Mouse (Mus musculus): Measurements from ENCODE around the gene Myo15b.

Myo15b gene

GRCm38 (mm10) chr11:115904231-115904955 is 46.2 kb downstream of the Myo15b start:
- DNase-seq: no peak

- DNase-seq: no peak
Observed at GRCm38 (mm10) chr11:115904956-115905790, 47.0 kb downstream of the Myo15b start.

- DNase-seq: no peak
Observed at GRCm38 (mm10) chr11:115906116-115906515, 47.9 kb downstream of the Myo15b start.

- DNase-seq: no peak
Observed at GRCm38 (mm10) chr11:115906521-115906920, 48.3 kb downstream of the Myo15b start.

- DNase-seq: no peak
Observed at GRCm38 (mm10) chr11:115911134-115911561, 52.9 kb downstream of the Myo15b start.

- no peak for DNase-seq
Observed at GRCm38 (mm10) chr11:115911632-115912376, 53.6 kb downstream of the Myo15b start, which contains the start of gene Smim6. Gene Smim6 (plus strand): TSS chr11:115912017.

- no peak for DNase-seq
Observed at GRCm38 (mm10) chr11:115916579-115916978, 58.4 kb downstream of the Myo15b start.

GRCm38 (mm10) chr11:115918637-115919036 is 60.4 kb downstream of the Myo15b start:
- no peak for DNase-seq

GRCm38 (mm10) chr11:115919073-115919472 is 60.9 kb downstream of the Myo15b start:
- no peak for DNase-seq

GRCm38 (mm10) chr11:115920110-115920818 is 62.1 kb downstream of the Myo15b start:
- peak; percentile 64 to 71 for DNase-seq

- no peak for DNase-seq
Observed at GRCm38 (mm10) chr11:115921986-115922385, 63.8 kb downstream of the Myo15b start.

GRCm38 (mm10) chr11:115929031-115929430 is 70.8 kb downstream of the Myo15b start:
- no peak for DNase-seq

- no peak for DNase-seq
Observed at GRCm38 (mm10) chr11:115929818-115930217, 71.6 kb downstream of the Myo15b start.

- DNase-seq: no peak
Observed at GRCm38 (mm10) chr11:115931235-115931634, 73.0 kb downstream of the Myo15b start.

- DNase-seq: peak; percentile 98
Observed at GRCm38 (mm10) chr11:115933108-115933746, 75.0 kb downstream of the Myo15b start, which contains the start of the genes Sap30bp and Recql5. Gene Sap30bp (plus strand): TSS chr11:115933282. Gene Recql5 (minus strand): TSS chr11:115933477.

GRCm38 (mm10) chr11:115933747-115934110 is 75.5 kb downstream of the Myo15b start:
- no peak for DNase-seq

- DNase-seq: peak; percentile 62 to 79
Observed at GRCm38 (mm10) chr11:115939690-115940329, 81.6 kb downstream of the Myo15b start.

- no peak for DNase-seq
Observed at GRCm38 (mm10) chr11:115941980-115942379, 83.8 kb downstream of the Myo15b start.

Measured in cerebellum, adult 18-20 months (tissue).